Mouse (Mus musculus): ENCODE results near the gene Thumpd1. TPM values are rescaled to one million over a fixed set of nuclear protein-coding genes. Genes with fewer than 3 reads are reported as not detected.

The Thumpd1 gene
- polyA plus RNA-seq, 1 experiment from 2014 or later: 110 TPM

DNA sequence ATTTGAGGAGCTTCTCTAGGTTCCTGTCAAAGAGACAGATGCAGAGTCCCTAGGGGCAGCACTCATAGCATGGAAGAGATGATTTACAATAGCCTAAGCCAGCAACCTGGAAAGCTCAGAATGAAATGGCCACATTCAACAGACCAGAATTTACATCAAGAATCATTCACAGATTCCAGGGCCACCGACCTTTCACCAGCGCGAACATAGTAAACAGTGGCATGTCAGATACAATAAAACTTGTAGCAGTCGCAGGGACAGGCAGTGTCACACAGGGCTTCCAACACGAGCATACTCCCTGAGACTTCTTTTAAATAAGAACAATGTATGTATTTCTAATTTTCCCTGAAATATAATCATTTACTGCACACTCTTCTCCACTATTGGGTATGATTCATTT lies 50.2 kb downstream of the Thumpd1 start:
- 72% methylated on average over 5 of the region's 5 CpGs for WGBS
- no peak overlapping the region for H3K4me2 ChIP-seq (ENCODE audit: low read depth, low read length)
- H3K36me3 ChIP-seq (replicated peaks; ENCODE audit: control insufficient read depth, insufficient read depth, low read depth, low read length): no peaks in the 10 kb centered on the region
- ATAC-seq (replicated peaks; ENCODE audit: insufficient number of reproducible peaks, low FRiP score, low TSS enrichment, low read depth): no peak
- no peaks in the 10 kb centered on the region for H3K27me3 ChIP-seq (ENCODE audit: control insufficient read depth, insufficient read depth, low read length)
- H3K9ac ChIP-seq (replicated peaks; ENCODE audit: low read length): no peak overlapping the region
- H3K4me1 ChIP-seq (ENCODE audit: control insufficient read depth, insufficient read depth, low read length): no peaks in the 10 kb centered on the region
- no peak for DNase-seq (ENCODE audit: low spot score)
- no peak overlapping the region for H3K4me3 ChIP-seq (ENCODE audit: low read depth, low read length)
- H3K9me3 ChIP-seq (replicated peaks; ENCODE audit: control insufficient read depth, low read length): no peaks in the 10 kb centered on the region
- H3K27ac ChIP-seq (replicated peaks; ENCODE audit: low read depth, low read length): no peak overlapping the region

DNA sequence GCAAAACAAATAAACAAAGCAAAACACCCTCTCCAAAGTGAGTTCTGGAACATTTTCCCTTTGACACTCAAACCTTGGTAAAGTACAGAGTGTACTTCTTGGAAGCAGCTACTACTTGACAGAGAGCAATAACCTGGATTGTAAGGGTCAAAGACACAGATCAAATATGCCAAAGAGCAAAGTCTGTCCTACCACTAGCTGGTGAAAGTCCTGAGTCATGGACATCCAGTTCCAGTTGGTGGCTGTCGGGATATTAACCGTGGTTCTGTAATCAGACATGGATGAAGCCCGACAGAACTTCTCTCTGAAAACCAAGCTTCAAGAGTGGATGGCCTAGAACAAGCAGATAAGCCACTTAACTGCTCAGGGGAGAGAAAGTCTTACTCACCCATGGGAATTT lies 52.7 kb downstream of the Thumpd1 start:
- no peaks in the 10 kb centered on the region for H3K4me1 ChIP-seq (ENCODE audit: control insufficient read depth, insufficient read depth, low read length)
- no peaks in the 10 kb centered on the region for H3K36me3 ChIP-seq (replicated peaks; ENCODE audit: control insufficient read depth, insufficient read depth, low read depth, low read length)
- 85% methylated on average over 3 of the region's 3 CpGs for WGBS
- H3K4me2 ChIP-seq (ENCODE audit: low read depth, low read length): no peak overlapping the region
- H3K4me3 ChIP-seq (ENCODE audit: low read depth, low read length): no peak overlapping the region
- H3K9me3 ChIP-seq (replicated peaks; ENCODE audit: control insufficient read depth, low read length): no peaks in the 10 kb centered on the region
- H3K9ac ChIP-seq (replicated peaks; ENCODE audit: low read length): no peak overlapping the region
- no peaks in the 10 kb centered on the region for H3K27me3 ChIP-seq (ENCODE audit: control insufficient read depth, insufficient read depth, low read length)
- H3K27ac ChIP-seq (replicated peaks; ENCODE audit: low read depth, low read length): no peak overlapping the region
- no peak for DNase-seq (ENCODE audit: low spot score)
- no peak for ATAC-seq (replicated peaks; ENCODE audit: insufficient number of reproducible peaks, low FRiP score, low TSS enrichment, low read depth)

Other genes with a start within 250 kb of the Thumpd1 start
- gene Umod, start 241.5 kb downstream of the Thumpd1 start, polyA plus RNA-seq (2014; fragmentation: Nextera tagmentation; extraction: Ambion mirVana): not detected in 2 replicates
- gene Acsm5, start 201.3 kb downstream of the Thumpd1 start, polyA plus RNA-seq (2014; fragmentation: Nextera tagmentation; extraction: Ambion mirVana): not detected in 2 replicates
- gene Pdilt, start 197.3 kb downstream of the Thumpd1 start, polyA plus RNA-seq (2014; fragmentation: Nextera tagmentation; extraction: Ambion mirVana): not detected in 2 replicates
- not detected in 2 replicates for gene Acsm2, start 166.5 kb downstream of the Thumpd1 start, polyA plus RNA-seq (2014; fragmentation: Nextera tagmentation; extraction: Ambion mirVana)
- not detected in 2 replicates for gene Acsm1, start 113.8 kb downstream of the Thumpd1 start, polyA plus RNA-seq (2014; fragmentation: Nextera tagmentation; extraction: Ambion mirVana)
- gene Acsm4, start 30.8 kb downstream of the Thumpd1 start, polyA plus RNA-seq (2014; fragmentation: Nextera tagmentation; extraction: Ambion mirVana): 4.0 and 8.3 TPM in 2 replicates
- gene Acsm3, start 40.1 kb upstream of the Thumpd1 start, polyA plus RNA-seq (2014; fragmentation: Nextera tagmentation; extraction: Ambion mirVana): 0.21 TPM in 1 of 2 replicates, not detected in the other
- 24.1 and 32.2 TPM in 2 replicates for gene Rexo5, start 73.2 kb upstream of the Thumpd1 start, polyA plus RNA-seq (2014; fragmentation: Nextera tagmentation; extraction: Ambion mirVana)
- gene Eri2, start 73.3 kb upstream of the Thumpd1 start, polyA plus RNA-seq (2014; fragmentation: Nextera tagmentation; extraction: Ambion mirVana): 37.1 and 45.3 TPM in 2 replicates
- gene Lyrm1, start 175.1 kb upstream of the Thumpd1 start, polyA plus RNA-seq (2014; fragmentation: Nextera tagmentation; extraction: Ambion mirVana): 11.0 and 12.3 TPM in 2 replicates
- gene Dcun1d3, start 175.5 kb upstream of the Thumpd1 start, polyA plus RNA-seq (2014; fragmentation: Nextera tagmentation; extraction: Ambion mirVana): 9.9 and 11.0 TPM in 2 replicates